Mouse (Mus musculus) adrenal gland, postnatal 10 days (tissue): ENCODE measurements at regions not wholly inside any gene's neighbourhood (a gene's known extent, or its start where the extent isn't known, plus 50 kb on each side); places are given as distances from the start of the nearest gene placed in this dataset.

Experiments
- DNase-seq: peaks from one replicate; pipeline ENCODE4 v3.0.0; 2021; ENCODE audit warnings: mixed read lengths

DNA sequence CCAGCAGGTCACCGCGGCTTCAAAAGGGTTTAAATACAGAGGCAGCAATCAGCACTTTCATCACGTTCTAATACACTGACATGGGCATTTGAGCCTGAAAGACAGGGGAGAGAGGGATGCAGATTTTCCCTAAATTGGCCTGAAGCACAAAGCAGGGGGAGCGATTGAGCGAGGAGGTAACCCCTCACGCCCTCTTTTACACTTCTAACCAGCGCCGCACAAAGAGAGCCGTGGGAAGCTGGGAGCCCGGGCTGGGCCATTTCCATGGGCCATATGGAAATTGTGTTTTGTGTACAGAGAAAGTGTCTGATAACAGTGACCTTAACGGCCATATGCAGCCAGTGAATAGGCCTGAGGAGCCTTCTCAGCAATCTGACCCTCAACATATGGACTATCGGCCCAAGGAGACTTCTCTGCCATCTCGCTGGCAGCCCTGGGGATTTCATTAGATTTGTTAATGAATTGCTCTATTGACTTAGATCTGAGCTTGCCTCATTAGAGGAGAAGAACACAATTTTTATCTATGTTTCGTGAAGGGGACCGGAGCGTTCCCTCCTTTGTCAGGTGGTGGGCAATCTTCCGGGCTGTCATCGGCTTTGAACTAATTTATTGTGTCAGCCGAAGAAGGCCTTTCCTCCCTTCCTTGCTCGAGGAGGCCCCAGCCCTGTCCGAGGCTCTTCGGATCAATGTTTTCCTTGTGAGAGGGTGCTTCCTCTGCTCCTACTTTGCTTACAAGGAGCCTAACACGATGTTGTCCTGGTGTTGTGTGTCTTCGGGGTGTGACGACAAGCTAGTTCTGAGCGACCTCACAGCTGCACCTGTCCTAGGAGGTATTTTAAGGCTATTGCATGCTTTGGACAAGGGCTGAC lies 195.4 kb upstream of the Irx3 start:
- no peak for DNase-seq

DNA sequence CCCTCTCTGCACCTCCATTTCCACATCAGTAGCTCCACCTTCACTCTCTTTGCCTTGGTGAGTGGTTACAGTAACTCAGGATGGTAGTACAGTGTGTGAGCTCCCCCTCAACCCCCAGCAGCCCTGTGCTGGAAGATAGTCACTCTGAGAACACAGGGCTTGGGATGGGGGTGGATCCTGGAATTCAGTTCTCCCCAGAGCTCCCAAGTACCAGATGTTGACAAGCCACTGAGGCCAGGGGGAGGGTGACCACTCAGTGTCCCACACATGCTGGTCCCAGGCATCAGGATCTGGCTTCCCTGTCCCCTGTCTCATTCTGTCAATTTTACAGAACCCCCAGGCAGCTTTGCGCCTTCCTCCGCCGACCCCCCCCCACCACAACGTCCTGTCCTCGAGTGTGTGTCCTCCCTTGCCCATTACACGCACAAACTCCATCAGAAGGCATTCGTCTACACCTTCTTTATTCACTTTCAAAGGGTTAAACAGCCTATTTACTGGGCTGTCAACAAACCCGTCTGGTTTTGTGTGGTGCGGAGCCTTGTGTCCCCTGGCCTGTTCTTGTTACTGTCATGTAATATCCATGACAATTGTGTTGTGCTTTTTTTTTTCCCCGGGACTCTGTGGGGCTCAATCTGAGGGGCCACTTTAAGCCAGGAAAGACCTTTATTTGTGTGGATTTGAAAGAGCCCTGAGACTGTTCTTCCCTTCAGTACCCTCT lies 194.6 kb upstream of the Irx3 start:
- DNase-seq, result no peak

DNA sequence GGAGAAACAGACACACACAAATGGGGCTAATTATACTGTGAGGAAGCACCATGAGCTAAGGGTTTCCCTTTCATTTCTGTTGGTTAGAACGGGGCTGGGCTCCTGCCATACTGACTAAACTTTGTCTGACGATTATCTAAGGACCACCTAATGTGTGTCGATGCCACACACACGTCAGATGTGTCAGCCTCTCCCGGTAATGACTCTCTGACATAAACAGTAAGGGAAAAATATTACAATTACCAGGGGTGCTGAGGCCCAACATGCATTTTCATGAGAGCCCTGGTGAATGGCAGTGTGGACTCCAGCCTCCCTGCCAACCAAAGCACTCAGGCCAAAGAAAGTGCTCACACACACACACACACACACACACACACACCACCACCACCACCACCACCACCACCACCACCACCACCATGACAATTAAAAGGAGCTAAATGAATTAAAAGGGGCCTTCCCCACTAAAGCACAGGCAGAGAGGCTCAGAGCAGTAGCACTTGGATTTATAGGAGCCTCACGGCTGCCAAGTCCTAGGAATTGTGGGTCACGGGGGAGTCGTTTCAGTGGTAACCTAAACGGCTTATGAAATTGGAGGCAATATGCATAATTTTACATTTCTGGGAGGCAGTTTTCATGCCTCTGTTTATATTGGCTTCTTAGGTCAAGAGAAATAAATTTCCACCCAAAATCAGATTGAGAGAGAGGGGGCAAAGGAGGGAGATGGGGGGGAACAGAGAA lies 193.7 kb upstream of the Irx3 start:
- no peak for DNase-seq

DNA sequence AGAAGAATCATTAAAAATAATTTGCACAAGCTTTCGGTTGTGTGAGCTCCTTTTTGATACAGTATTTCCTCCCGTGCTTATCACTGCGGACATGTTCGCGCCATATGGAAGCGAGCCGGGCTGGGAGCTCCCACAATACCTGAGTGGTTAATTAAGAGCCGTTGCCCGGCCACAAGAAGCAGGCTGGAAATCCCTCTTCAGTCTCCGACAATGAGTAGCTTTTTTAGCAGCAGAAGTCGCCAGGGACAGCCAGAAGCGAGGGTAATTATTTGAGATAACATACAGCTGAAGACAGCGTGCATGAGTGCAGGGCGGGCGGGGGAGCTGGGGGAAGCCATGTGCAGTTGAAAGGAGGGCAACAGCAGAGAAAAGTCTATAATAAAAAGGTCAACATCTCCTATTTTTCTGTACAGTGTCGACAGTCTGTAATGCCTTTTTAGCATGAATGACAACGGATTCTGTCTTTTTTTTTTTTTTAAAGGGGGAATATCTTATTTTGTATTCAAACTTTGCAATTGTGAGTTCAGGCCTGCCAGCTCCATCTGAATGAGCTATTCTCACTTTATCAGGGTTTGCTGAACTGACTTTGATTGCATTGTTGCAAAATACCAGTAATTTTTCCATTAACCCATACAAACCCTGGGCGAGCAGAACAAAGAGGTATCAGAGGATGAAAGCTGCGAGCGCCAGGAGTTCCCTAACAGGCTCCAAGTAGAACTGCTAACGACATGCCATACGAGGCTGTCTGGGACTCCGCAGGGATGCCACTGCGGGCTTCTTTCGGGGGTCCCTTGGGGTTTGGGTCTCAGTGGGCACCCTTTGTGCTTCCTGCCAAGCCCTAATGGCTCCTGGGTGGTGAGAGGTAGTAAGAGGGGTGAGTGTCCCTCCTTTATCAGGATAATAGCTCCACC lies 189.9 kb upstream of the Irx3 start:
- DNase-seq, result no peak

DNA sequence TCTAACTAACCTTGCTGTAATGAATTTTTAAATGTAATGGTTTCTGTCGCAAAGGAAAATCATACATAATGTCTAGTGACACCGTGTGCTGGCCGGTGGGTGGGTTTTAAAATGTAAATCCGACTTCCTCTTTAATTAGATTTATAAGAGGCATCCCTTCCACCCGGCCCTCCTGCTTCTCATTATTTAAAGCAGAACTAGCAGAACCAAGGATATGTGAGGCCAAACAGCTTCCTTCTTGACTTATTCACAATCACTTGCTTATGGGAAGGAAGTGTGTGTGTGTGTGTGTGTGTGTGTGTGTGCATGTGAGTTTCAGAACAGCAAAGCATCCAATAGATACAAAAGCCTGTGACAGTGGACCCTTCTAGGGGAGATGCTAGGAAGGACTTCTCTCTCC lies 189.1 kb upstream of the Irx3 start:
- no peak for DNase-seq

DNA sequence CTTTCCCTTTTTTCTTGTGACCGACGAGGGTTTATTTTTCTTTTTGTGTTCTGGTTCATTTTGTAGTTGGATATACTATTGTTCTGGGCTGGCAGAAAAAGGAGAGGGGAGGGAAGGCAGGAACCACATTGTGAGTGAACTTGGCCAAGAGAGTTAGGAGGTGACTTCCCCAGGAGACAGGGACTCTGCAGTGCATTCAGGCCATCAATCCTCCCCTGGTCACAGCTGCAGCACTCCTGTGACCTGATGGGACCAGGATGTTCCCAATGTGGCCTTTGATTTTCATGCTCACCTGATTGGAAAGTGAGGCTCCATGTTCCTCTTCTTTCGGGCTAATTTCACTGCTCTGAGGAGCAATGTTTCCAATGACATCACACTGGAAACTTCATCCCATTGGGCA lies 188.2 kb upstream of the Irx3 start:
- no peak for DNase-seq

DNA sequence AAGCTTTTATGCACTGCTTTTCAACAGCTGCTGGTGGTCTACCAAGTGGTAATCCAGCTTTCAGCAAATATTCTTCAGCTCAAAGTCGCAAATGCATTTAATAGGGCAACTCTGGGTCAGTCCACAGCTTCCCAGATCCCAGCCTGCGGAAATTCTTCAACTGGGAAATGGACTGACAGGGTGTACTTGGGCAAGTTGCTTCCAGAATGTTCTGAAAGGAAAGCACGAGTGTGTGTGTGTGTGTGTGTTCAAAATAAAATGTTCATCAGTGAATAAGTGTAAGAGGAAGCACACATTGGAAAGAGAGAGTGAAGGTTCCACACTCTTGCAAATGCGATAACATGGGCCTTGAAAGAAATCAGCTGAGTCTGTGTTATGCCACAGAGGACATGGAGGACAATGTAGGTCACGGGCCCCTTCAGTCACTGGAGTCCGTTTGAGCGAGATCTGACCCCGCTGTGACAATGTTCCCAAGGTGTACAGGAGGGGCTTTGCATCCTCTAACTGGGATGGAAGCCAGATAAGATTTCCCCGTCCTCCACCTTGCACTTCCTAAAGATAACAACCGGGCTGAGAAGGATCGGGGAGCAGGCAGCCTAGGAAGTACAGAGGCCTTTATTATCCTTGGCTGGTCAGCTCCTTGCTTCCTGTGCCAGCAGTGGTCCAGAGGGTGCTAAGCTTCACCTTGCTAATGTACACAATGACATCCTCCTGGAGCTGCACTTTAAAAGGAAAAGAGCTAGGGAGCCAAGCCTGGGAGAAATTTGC lies 187.2 kb upstream of the Irx3 start:
- peak; percentile 11 for DNase-seq

DNA sequence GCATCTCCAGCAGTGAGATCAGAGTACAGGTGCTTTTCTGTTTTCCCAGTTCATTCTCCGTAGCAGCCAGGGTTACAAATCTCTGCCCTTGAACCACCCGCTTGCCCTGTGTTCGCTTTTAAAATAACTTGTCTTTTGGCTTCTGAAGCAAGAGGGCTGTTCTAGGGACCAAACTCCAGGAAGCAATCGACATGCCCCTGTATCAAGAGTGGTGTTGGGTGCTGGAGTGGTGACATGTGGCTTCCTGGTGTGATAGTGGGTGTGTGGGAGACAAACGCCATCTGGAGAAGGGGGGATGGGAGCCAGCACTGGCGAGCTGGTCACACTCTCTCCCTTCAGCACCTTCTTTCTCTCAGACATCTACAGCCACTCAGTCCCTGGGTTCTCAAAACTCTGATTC lies 186.0 kb upstream of the Irx3 start:
- no peak for DNase-seq

DNA sequence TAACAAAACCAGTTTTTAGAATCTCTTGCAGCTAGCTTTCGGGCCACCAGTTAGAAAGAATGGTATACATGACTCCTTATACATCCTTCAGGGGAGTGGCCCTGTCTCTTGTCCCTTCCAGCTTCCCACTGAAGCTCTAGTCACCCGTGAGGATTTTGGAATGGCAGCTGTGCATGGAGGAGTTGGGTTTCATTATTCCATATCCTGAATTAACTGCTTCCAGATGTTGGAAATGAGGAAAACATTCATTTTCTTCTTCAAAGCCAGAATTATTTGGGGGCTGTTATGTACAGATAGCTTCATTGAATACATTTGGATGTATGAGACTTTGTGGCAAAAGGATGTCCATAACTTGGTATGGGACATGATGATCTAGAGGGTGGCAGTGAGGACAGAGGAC lies 181.3 kb upstream of the Irx3 start:
- DNase-seq, result no peak

DNA sequence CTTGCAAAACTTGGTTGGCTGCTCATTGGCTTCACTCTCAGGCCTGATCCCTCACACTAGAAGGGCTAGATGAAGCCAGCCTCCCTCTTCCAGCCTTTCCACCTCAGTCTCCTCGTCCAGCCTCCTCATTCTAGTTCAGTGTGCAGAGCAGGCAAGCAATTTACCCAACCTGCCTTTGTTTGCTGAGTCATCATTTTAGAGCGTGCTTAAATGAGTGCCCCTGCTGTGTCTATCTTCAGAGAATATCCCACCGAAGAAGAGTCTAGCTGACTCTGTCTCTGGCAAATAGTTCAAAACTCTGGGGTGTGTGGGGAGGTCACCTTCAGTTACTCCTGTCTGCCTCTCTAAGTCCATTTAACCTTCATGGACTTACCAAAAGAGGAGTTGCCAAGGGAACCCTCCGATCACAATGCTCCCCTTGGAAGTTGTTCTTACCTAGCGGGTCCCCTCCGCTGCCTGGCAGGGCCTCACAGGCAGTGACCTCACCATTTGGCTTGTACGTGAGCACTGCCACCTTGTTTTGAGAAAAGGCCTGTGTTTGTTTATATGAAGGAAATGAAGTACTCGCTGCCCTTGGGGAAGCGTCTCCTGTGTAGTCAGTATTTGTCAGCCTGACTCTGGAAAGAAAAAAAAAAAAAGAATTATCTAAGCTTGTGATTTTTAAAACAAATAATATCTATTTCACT lies 175.2 kb upstream of the Irx3 start:
- no peak for DNase-seq

DNA sequence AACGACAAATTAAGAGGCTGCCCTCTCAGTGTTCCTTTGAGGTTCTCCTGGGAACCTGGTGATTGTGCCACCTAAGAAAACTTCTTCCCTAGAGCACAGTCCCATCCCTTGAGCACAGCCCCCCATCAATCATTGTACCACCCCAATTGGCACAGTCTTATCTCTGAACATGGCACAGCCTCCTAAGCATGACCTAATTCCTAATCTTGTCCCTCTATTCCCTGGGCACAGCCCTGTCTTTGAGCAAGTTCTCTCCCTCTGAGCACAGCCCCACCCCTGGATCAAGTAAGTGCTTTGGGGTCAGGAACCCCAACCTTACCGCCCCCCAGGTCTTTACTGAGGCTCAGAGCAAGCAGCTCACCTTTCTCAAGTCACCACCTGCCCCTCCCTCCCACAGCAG lies 173.6 kb upstream of the Irx3 start:
- DNase-seq, result no peak

DNA sequence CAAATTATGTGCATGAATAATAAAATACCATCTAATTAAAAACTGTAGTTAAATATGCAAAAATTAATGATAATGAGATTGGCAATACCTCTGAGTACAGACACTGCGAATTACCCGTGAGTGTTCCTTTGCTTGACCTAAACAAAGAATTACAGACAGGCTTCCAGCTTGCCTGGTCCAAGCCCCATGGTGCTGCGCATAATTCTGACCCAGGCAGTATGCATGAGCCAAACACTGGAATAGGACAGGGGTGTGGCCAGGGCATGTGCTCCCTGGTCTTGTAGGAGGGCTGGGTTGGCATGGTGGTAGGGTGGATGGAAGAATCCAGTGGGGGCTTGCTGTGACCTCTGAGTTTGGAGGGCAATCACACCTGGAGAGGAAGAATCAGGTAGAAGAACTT lies 172.8 kb upstream of the Irx3 start:
- DNase-seq, result no peak

DNA sequence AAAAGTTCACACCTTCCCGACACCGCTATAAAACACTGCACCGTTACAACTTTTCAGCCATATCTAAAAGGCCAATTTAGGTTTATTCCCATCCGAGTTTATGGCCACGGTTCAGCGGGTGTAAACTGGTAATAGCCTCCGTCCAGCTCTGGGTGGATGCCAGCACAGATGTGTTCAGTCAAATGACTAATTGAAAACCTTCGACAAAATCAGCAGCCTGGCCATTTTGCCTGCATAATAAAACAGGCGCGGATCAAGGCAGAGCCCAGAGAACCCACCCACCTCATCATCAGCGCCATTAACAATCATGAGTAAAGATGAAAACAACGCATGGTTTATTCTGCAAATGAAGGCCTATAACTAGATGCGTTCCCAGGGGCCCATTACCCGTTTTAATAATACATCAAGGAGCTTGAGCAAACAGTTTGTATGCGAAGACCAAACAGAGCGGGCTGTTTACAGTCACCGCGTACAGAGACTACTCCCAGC lies 172.1 kb upstream of the Irx3 start:
- DNase-seq, result no peak

DNA sequence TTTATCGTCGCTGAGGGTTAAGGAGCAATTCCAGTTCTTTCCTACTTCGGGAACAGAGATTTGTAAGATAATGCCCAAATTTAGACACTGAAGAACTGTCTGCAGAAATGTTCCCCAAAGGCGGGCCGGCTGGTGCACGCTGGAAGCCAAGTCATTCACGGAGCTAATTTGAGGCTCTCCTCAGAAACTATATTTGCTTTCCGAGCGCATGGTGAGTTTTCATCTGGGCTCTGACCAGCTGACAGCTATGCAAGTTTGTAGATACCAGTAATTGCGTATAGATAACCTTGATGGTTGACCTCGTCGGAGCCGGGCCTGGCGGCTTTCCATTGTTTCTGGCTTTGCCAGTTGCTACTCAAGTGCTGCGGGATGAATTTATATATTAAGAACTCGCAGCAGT lies 165.5 kb upstream of the Irx3 start:
- peak; percentile 42 for DNase-seq

DNA sequence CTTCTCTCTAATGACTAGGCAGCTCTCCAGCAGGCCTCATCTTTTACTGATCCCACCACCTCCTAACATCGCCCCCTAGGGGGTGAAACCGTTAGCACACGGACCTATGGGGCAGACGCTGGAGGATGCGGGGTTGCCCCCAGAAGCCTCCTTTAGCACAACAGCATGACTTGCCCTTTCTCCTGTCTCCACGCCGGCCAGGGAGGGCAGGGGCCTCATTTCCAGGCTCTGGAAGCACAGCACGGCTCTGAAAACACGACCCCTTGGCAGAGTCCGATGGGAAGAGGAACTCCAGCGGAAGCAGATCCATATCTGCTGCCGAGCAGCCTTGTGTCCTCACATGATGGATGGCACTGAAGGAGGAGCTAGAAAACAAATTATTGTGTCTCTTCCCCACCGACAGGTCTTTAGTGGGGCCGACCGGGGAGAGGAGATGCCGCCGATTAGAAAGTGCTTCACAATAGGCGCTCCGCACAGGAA lies 165.1 kb upstream of the Irx3 start:
- peak; percentile 63 for DNase-seq

DNA sequence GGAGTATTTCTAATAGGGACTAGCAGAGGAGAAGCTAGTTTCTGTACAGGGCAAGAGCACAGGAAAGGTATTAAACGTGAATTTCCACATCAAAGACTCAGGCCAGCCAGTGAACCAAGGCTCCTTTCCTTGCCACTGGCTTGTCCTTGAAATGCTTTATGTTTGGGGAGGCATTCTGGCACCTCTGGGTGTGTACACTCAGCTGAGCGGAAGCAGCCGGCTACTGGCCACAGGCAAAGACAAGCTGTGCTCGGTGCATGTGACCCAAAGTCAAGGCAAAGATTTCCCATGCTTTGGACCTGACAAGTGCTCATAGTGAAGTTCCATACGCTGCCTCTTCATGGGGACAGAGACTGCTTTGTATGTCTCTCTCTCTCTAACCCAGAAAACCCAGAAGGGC lies 159.8 kb upstream of the Irx3 start:
- no peak for DNase-seq

DNA sequence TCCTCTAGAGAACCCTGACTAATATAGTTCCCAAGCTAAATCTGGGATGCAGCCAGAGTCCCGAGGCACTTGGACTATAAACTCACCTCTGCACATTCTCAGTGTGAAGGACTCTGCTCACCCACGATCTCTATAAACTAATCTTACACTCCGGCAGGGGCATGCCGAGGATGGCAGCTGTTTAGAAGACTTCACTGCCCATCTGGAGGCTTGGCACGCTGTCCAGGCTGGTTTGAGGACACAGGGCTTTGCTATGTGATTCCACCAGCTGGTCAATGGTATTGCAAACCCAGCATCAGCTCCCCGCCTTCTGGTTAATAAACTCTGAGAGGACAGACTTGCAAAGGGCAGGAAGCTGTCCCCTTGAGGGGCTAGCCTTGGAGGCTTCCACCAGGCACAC lies 153.3 kb upstream of the Irx3 start:
- no peak for DNase-seq

DNA sequence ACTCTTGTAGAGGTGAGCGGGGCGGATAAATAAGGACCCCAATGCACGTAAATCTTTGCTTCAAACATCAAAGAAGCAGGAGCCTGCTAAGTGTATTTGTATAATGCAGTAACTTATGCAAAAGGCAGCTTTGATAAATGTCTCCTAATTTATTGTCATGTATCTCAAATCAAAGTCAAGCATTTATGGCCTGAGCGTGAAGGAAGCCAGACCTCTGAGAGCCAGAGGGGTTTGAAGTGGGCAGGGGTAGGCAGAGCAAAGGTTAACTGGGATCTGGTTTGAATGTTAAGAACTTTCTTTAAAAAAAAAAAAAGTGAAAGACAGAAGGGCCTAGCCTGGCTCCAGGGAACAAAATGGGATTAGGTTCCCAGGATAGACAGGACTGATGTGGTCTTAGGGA lies 151.1 kb upstream of the Irx3 start:
- DNase-seq, result no peak

DNA sequence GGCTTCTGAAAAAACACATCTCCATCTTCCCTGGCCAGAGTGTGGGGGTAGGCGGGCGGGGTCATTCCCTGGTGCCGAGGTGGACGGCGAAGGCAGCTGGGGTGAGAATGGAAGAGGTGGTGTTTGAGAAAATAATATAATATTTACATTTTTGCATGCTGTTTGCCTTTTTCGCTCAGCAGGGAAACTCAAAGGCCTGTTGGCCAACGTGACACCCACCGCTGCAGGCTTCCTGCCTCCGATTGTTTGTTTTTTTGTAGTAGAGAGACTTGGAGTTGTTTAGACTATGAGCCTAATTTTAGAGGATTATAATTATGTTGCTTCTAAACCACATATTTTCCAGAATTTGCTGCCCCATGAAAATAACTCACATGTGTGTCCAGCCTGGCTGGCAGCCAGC lies 147.2 kb upstream of the Irx3 start:
- no peak for DNase-seq

DNA sequence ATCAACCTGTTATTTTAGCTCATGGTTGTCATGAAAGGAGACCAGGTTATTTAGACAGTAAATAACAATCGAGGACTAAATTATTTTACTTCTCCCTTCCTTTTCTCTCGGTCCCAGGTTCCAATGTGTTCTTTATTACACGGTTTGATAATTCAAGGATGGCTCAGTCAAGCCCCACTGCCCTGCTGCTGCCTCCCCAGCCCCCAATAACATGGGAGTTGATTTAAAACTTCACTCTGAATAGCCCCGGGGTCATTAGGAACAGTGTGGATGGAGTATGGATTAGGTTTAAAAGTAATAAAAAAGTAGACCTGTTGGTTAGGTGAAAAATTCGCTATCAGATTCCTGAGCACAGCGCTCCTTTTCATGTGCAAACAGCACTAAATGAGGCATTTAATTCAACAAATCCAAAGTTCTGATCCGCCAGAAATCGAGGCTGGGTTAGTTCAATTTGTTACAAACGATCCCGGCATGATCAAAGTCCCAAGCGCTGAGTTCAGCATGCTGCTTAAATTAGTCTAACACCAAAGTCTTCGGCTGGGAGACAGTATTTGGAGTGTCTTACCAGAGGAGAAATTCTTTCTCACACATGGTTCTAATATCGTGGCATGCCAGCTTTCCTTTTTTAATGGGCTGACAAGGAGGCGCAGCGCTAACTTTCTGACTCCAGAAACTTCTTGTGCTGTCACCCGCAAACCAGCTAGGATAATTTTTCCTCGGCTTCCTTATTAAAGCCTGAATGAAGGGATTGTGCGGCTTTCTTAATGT lies 146.5 kb upstream of the Irx3 start:
- no peak for DNase-seq
